Mouse (Mus musculus) midbrain, embryonic 16.5 days (tissue): ENCODE results near the gene Grik2. TPM values are rescaled to one million over a fixed set of nuclear protein-coding genes. Genes with fewer than 3 reads are reported as not detected.

ENCODE experiments used
- ATAC-seq: fragments of 200-750 bp; cut with Nextera tagmentation; 2 replicates; pipeline ENCODE4 v1.8.0; 2017; ENCODE audit warnings: moderate TSS enrichment
- H3K27ac ChIP-seq: fragments of 300-500 bp; sonication (generic); 2 replicates; pipeline ENCODE4 v1.5.1; 2014; ENCODE audit warnings: mild to moderate bottlenecking, low read length, mixed read lengths
- H3K27me3 ChIP-seq: fragments of 300-500 bp; sonication (generic); 2 replicates; pipeline ENCODE4 v1.6.1; 2014; ENCODE audit warnings: low read depth, low read length, mixed read lengths; ENCODE audit not compliant: control insufficient read depth, insufficient read depth
- H3K36me3 ChIP-seq: fragments of 300-500 bp; sonication (generic); 2 replicates; pipeline ENCODE4 v1.6.1; 2014; ENCODE audit warnings: mild to moderate bottlenecking, low read length, moderate library complexity, mixed read lengths; ENCODE audit not compliant: control insufficient read depth, insufficient read depth
- H3K4me1 ChIP-seq: fragments of 300-500 bp; sonication (generic); 2 replicates; pipeline ENCODE4 v1.6.1; 2014; ENCODE audit warnings: mild to moderate bottlenecking, low read length, mixed read lengths; ENCODE audit not compliant: control insufficient read depth, insufficient read depth
- H3K4me2 ChIP-seq: fragments of 300-500 bp; sonication (generic); 2 replicates; pipeline ENCODE4 v1.6.1; 2014; ENCODE audit warnings: mild to moderate bottlenecking, low read length, mixed read lengths
- H3K4me3 ChIP-seq: fragments of 300-500 bp; sonication (generic); 2 replicates; pipeline ENCODE4 v1.5.1; 2014; ENCODE audit warnings: low read depth, mild to moderate bottlenecking, low read length, moderate library complexity, mixed read lengths
- H3K9ac ChIP-seq: fragments of 300-500 bp; sonication (generic); 2 replicates; pipeline ENCODE4 v1.6.1; 2014; ENCODE audit warnings: low read depth, low read length, mixed read lengths
- H3K9me3 ChIP-seq: fragments of 300-500 bp; sonication (generic); replicated peaks from 2 replicates; pipeline ENCODE4 v1.6.1; 2014; ENCODE audit warnings: mild to moderate bottlenecking, low read length, mixed read lengths; ENCODE audit not compliant: control insufficient read depth, poor library complexity, severe bottlenecking
- WGBS: fragments of 180-500 bp; shearing (Covaris S2); extraction: QIAGEN DNeasy Blood & Tissue Kit; methylation state at CpG from one replicate; pipeline ENCODE4 v1.1.7; 2014; 5-methylcytosine and 5-hydroxymethylcytosine counted together
- polyA plus RNA-seq: library from polyadenylated mRNA; unstranded; fragments of >200 nt; fragmentation: Nextera tagmentation; extraction: Ambion mirVana; gene quantifications from 2 replicates; pipeline ENCODE4 v1.2.1, GENCODE M21; 2015

The Grik2 gene
- polyA plus RNA-seq, 1 experiment from 2014 or later = 35.4 TPM

DNA sequence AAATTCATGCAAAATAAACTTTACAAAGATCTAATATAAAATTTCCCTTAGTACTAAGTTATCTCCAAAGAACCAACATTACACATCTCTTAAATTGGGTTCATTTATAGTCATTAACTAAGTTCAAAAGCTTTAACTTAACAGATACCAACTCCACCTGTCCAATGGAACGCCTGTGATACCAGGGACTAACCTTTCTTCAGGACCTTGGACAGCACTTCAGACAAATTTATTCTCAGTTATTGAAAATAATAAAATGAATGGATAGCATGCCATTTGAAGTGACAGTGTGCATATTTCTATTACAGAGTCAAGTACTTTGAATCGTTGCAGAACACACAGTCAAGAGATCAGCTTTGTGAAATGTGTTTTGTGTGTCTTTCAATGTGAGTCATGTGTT is 3.1 kb downstream of the Grik2 start:
- Histone ChIP-seq H3K36me3 (no peaks in the 10 kb centered on the region), H3K4me1 (peaks cover 24% of the 10 kb centered on the region), H3K27ac (peak overlapping the region; percentile 58), H3K4me3 (peak overlapping the region; percentile 35), H3K4me2 (peak overlapping the region; percentile 53), H3K9me3 (no peaks in the 10 kb centered on the region), H3K9ac (peak overlapping the region; percentile 46), H3K27me3 (no peaks in the 10 kb centered on the region)
- ATAC-seq = no peak
- 34% methylated on average over 2 of the region's 2 CpGs for WGBS

DNA sequence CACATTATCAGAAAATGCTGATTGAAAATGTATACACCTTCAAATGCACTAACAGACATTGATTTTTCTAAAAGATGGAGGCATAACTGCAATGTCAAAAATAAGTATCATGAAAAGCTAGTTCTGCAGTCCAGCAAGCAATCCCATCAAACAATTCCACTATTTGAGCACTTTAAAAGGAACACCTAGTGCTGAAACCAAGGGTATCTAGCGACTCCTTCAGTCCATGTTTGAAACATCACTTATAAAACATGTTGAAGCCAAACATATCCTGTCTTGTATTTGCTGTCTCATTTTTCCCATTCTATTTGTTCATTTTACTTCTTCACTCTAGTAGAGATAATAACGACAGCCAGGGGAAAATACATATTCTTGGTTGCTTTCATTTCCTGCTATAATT is 3.7 kb downstream of the Grik2 start:
- peak overlapping the region; percentile 35 for H3K4me3 ChIP-seq

DNA sequence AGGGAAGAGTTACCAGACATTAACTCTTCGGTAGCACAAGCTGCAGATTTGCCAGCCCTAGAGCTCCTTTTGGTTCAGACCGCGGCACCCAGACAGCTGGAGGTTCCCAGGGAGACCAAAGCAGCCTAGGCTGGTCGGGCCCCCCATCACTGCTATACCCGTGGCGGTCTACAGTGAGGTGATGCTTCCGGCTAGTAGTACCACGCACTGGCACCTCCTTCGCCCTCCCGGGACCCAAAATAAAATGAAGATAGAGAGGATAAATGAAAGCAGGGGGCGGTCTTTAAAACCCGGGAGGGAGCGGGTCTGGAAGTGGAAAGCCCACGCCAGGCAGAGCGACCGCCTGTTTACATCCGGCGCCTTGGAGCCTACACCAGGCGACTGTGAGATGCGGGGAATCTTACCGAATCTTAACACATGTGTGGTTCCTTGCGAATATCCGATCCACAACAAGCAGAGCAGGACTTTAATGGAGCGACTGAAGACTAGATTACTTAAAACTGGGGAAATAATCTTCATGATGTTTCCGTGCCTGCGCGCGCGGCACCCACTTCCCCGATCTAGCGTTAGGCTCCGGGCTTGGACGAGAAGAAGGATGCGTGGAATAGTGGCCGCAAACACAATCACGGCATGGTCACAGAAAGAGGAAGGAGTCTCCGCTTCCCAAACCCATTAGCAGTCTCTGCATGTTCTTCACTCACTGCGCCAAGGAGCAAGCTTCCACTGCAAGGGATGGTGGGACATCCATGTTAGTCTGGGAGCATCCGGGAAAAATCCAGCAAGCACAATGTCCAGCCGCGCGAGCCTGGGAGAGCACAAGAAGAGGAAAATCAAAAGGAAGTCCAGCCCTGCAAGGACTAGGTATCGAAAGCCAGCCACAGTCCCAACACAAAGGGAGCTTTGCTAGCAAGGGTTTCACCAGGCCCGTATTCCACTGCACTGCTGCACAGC is 5.5 kb downstream of the Grik2 start:
- ATAC-seq = peak; percentile 81
- Histone ChIP-seq H3K9me3 (no peaks in the 10 kb centered on the region), H3K36me3 (no peaks in the 10 kb centered on the region), H3K9ac (peak overlapping the region; percentile 77), H3K27me3 (no peaks in the 10 kb centered on the region), H3K4me2 (peak overlapping the region; percentile 84), H3K27ac (peak overlapping the region; percentile 91), H3K4me1 (peaks cover 27% of the 10 kb centered on the region), H3K4me3 (peak overlapping the region; percentile 56)
- under 1% methylated on average over 44 of the region's 44 CpGs for WGBS

More for the DNA sequence above, 3.7 kb downstream of the Grik2 start:
- H3K4me2 ChIP-seq = peak overlapping the region; percentile 53
- no peak overlapping the region; the same call in 1 of the 2 replicates for H3K27ac ChIP-seq
- ATAC-seq = no peak
- H3K36me3 ChIP-seq = no peaks in the 10 kb centered on the region
- WGBS = 10% methylated on average over 2 of the region's 2 CpGs
- H3K9ac ChIP-seq = peak overlapping the region; percentile 46; the same call in 1 of the 2 replicates
- H3K9me3 ChIP-seq = no peaks in the 10 kb centered on the region
- no peaks in the 10 kb centered on the region for H3K27me3 ChIP-seq
- peaks cover 30% of the 10 kb centered on the region for H3K4me1 ChIP-seq

DNA sequence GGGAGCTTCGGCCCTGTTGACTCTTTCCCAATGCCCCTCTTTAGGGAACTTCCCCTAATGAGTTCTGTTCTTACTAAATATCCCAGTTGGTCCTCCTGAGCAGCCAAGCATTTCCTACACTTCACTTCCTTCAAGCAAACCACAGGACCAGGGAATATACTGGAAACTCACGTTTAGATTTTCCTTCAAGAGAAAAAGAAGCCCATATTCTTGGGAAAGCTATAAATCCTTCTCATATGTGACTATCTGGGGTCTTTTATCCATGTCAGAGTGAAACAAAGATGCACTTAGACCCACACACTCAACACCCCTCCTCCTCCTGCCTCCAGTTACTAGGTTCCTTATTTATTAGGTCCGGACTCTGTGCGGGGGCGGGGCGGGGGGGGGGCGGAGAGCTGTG is 6.5 kb downstream of the Grik2 start:
- peak overlapping the region; percentile 56 for H3K4me3 ChIP-seq
- peaks cover 30% of the 10 kb centered on the region for H3K4me1 ChIP-seq
- WGBS = 7% methylated on average over 7 of the region's 7 CpGs
- no peaks in the 10 kb centered on the region for H3K27me3 ChIP-seq
- no peaks in the 10 kb centered on the region for H3K9me3 ChIP-seq
- H3K4me2 ChIP-seq = peak overlapping the region; percentile 84
- ATAC-seq = no peak
- no peaks in the 10 kb centered on the region for H3K36me3 ChIP-seq
- peak overlapping the region; percentile 91 for H3K27ac ChIP-seq
- H3K9ac ChIP-seq = peak overlapping the region; percentile 77

DNA sequence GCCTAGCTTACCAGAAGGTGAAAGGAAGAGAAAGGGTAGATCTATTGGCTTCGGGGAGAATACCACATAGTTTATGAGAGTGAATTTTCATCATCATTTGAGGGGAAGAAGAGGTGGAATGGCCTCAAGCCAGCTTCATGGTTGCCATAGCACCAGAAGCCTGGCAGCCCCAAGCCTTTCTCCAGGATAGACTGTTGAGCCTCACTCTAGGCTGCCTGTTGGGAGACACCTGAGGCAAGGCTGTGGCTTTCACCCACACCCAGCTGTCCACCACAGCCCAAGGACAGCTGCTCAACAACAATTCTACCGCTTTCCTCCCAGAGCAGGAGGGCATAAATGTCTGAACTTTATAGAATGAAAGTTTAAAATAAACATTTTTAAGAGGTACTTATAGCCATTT is 8.1 kb downstream of the Grik2 start:
- no peaks in the 10 kb centered on the region for H3K27me3 ChIP-seq
- peaks cover 30% of the 10 kb centered on the region for H3K4me1 ChIP-seq
- H3K4me3 ChIP-seq = peak overlapping the region; percentile 9; the same call in 1 of the 2 replicates
- no peak overlapping the region for H3K27ac ChIP-seq
- ATAC-seq = no peak
- no peaks in the 10 kb centered on the region for H3K36me3 ChIP-seq
- peak overlapping the region; percentile 84 for H3K4me2 ChIP-seq
- 0 out of 2 replicates have a peak overlapping the region, but pooled peaks have one; percentile 20 for H3K9ac ChIP-seq
- 70% methylated on average over 2 of the region's 2 CpGs for WGBS
- no peaks in the 10 kb centered on the region for H3K9me3 ChIP-seq

DNA sequence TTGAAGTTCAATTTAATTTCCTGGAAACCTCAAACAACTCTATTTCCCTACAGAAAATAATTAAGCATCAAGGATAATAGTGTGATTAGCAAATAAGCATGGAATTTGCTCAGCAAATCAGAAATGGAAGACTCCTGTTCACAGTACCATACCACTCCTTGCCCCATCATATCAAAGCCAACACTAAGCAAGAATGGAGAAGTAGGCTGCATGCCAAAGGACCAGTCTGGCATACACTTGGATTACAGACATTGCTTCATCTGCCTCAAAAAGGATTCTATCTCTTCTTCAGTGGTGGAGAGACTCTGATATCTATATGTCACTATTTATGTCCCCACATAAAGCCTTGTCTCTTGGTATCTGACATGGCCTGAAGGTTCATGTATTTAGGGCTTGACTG is 19.7 kb downstream of the Grik2 start:
- H3K9ac ChIP-seq = no peak overlapping the region
- no peak for ATAC-seq
- H3K4me2 ChIP-seq = no peak overlapping the region
- H3K36me3 ChIP-seq = no peaks in the 10 kb centered on the region
- H3K27ac ChIP-seq = no peak overlapping the region
- H3K9me3 ChIP-seq = no peaks in the 10 kb centered on the region
- no peak overlapping the region for H3K4me3 ChIP-seq
- no peaks in the 10 kb centered on the region for H3K27me3 ChIP-seq
- peaks cover 9% of the 10 kb centered on the region for H3K4me1 ChIP-seq

DNA sequence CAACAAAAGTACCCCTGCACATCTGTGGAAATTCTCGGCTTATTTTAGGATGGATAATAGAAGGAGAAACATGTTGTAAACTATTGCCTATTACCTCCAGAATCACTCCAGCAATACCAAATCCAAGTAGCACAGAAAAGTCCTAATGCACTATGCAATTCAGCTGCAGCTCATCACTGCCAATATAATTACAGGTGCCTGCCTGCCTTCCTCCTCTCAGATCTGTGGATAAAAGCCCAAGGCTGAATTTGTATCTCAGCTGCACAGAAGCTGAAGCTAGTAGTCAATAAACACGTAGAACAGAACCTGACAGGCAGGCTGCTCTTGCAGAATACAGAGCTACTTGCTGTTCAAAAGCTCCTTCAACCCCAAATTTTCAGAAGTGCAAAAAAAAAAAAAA is 21.0 kb downstream of the Grik2 start:
- no peaks in the 10 kb centered on the region for H3K36me3 ChIP-seq
- H3K9me3 ChIP-seq = no peaks in the 10 kb centered on the region
- H3K4me2 ChIP-seq = no peak overlapping the region
- no peak overlapping the region for H3K27ac ChIP-seq
- H3K9ac ChIP-seq = no peak overlapping the region
- WGBS = 51% methylated on average over 2 of the region's 2 CpGs
- H3K27me3 ChIP-seq = no peaks in the 10 kb centered on the region
- no peak overlapping the region for H3K4me3 ChIP-seq
- ATAC-seq = peak; percentile 67
- H3K4me1 ChIP-seq = peaks cover 9% of the 10 kb centered on the region

DNA sequence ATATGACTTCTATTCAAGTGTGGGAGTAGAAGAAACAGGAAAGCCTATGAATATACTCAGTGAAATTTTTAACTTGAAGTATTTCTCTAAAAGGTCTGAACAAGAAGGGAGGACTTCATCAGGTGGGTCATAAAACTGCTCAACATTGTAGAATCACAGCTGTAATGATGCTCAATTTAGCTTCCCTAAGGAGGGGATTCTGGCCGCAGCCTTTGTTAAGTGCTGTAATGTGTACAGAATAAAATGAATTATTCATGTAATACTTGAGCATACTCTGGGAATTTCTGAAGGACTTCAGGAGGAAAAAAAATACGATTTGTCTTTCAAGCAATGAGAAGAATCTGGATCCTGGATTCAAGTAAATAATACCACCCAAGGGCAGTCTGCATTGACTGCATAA is 26.0 kb downstream of the Grik2 start:
- Histone ChIP-seq H3K9me3 (no peaks in the 10 kb centered on the region), H3K36me3 (no peaks in the 10 kb centered on the region), H3K4me2 (no peak overlapping the region), H3K4me3 (no peak overlapping the region), H3K4me1 (peaks cover 4% of the 10 kb centered on the region; the same call in 1 of the 2 replicates), H3K27ac (no peak overlapping the region), H3K9ac (no peak overlapping the region), H3K27me3 (no peaks in the 10 kb centered on the region)
- ATAC-seq = peak; percentile 51; the same call in 1 of the 2 replicates
- WGBS = 26% methylated on average over 2 of the region's 2 CpGs

DNA sequence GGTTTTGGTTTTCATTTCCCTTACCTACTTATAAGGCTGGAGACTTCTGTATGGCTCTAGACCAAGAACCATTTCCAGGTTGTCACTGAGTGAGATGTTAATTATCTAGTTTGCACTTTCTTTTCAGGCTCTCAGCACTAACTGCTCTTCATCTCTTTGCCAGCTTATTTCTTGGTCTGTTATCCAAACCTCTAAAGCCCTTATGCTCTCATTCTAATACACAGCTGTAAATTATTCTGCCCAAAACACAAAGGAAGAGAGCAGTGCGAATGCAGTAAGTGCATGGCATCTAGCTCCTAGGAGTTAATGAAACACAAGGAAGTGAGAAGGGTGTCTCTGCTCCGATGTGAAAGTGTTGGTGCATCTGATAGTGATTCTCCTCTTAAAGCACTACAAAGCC is 36.8 kb downstream of the Grik2 start:
- no peak for ATAC-seq
- Histone ChIP-seq H3K9me3 (no peaks in the 10 kb centered on the region), H3K4me1 (no peaks in the 10 kb centered on the region), H3K36me3 (no peaks in the 10 kb centered on the region), H3K27me3 (no peaks in the 10 kb centered on the region), H3K9ac (no peak overlapping the region), H3K4me2 (no peak overlapping the region), H3K4me3 (no peak overlapping the region), H3K27ac (no peak overlapping the region)
- 71% methylated on average over 2 of the region's 2 CpGs for WGBS
